23 mouse cellular contexts compared by ENCODE assay signal in the genomic region with DNA sequence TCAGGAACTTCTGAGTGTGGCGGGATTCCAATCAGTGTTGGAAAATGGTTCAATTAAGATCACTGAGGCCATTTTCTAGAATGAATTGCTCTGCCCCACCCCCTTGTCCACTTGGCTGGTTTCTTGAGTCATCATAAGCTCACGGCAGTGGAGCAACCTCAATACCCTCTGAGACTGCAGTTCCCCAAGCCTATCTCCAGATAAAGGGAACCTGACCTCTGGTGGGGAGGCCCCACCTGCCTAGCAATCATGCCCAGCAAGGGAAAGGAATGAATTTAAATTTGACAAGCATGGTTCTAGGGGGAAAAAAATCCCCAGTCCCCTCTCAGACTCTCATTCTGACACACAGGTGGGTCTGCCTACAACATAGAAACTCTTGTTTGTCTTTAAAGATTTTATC.
DNase-seq lines count a peak whose midpoint lies in the region; ATAC-seq and TF ChIP-seq lines count a peak whose summit lies in the region.
"Had no signal": no experiment of that assay in that cellular context is flagged by ENCODE, and none has a peak within 500 bp of the region (broad histone marks: within the 10 kb centered on the region; RNA-seq: fewer than 3 reads in every experiment).

No protein-coding gene starts in this region.

- dilution Hi-C loops in CH12.LX (cut with MboI; ENCODE audit: extremely low pct_ligation_motif_present, extremely low pct_unique_long_range_greater_than_20kb, low sequenced_read_pairs) = no loop called here

- peaks cover 16 to 73% of the 10 kb centered on the region in 2 experiments for H3K4me1 ChIP-seq in CH12.LX (ENCODE audit: control insufficient read depth in 1 of 2, insufficient read depth in 2 of 2)
- 0 out of 2 replicates have a peak, but pooled peaks cover 3% of the 10 kb centered on the region for H3K4me1 ChIP-seq in heart, embryonic 12.5 days (replicated peaks)
- H3K4me1 ChIP-seq: embryonic facial prominence, embryonic 15.5 days had no signal

- TF ChIP-seq RAD21 in CH12.LX (IDR thresholded peaks at IDR 0.05; ENCODE audit: low read depth, low read length) = peak; percentile 38

- H3K79me2 ChIP-seq in CH12.LX (replicated peaks; ENCODE audit: control insufficient read depth, extremely low read depth, insufficient read depth, poor library complexity, severe bottlenecking) = no peaks in the 10 kb centered on the region

- ATAC-seq in heart, embryonic 12.5 days (ENCODE audit: insufficient number of reproducible peaks, low FRiP score) = no peak
- ATAC-seq: CD4-positive, CD25-positive, alpha-beta regulatory T cell, adult 4 months; forebrain, embryonic 15.5 days had no signal

- H3K9ac ChIP-seq in CH12.LX (ENCODE audit: insufficient read depth, low read depth) = no peak overlapping the region
- H3K9ac ChIP-seq in heart, embryonic 12.5 days = no peak overlapping the region
- H3K9ac ChIP-seq: embryonic facial prominence, embryonic 15.5 days; forebrain, embryonic 15.5 days; hindbrain, embryonic 14.5 days had no signal

- WGBS in heart, embryonic 12.5 days = 75% methylated on average over 2 of the region's 2 CpGs

- DNase-seq in layer of hippocampus, adult 2 months (ENCODE audit: low spot score in 2 of 2) = no peak
- DNase-seq in layer of hippocampus, adult 11-12 months (ENCODE audit: low spot score) = no peak
- peak; percentile 95 for DNase-seq in CH12.LX (ENCODE audit: extremely low read depth)
- peak; percentile 23 for DNase-seq in Muller cell, postnatal 12 days (ENCODE audit: inconsistent ontology term)
- DNase-seq in left cerebral cortex, postnatal 4 days = no peak
- DNase-seq: adrenal gland, adult 8-10 months; adrenal gland, postnatal 36 days; B cell, adult 2 months; cerebellum, adult 11 months; cerebellum, adult 8-10 months; cerebellum, postnatal 14 days; embryo, embryonic 11 days; gastrocnemius, postnatal 14 days; heart, adult 2 months had no signal

- H3K27me3 ChIP-seq in CH12.LX (replicated peaks) = no peaks in the 10 kb centered on the region
- H3K27me3 ChIP-seq in heart, embryonic 12.5 days (replicated peaks) = no peaks in the 10 kb centered on the region
- H3K27me3 ChIP-seq: embryonic facial prominence, embryonic 15.5 days; forebrain, embryonic 15.5 days had no signal

- TF ChIP-seq EP300 in CH12.LX (IDR thresholded peaks at IDR 0.05; ENCODE audit: low read length) = peak; percentile 93

- H3K9me3 ChIP-seq in CH12.LX (replicated peaks; ENCODE audit: low read length) = no peaks in the 10 kb centered on the region
- H3K9me3 ChIP-seq in heart, embryonic 12.5 days (replicated peaks) = no peaks in the 10 kb centered on the region
- H3K9me3 ChIP-seq: embryonic facial prominence, embryonic 15.5 days; forebrain, embryonic 10.5 days; forebrain, embryonic 15.5 days; hindbrain, embryonic 10.5 days had no signal

- intact Hi-C loops in left cerebral cortex, postnatal 4 days (cut with DNase I) = loop anchor here (5.0 kb wide), 1 partner anchor 91 kb away; a partner anchor contains a TSS

- 0 out of 2 replicates have a peak, but pooled peaks have one; percentile 32 for TF ChIP-seq POLR2A in CH12.LX (IDR thresholded peaks at IDR 0.05; ENCODE audit: low read depth, low read length)

- no peak for TF ChIP-seq CTCF in layer of hippocampus, adult 2 months (conservative IDR thresholded peaks at IDR 0.05)
- TF ChIP-seq CTCF in CH12.LX (conservative IDR thresholded peaks at IDR 0.05 in 1 of 2, IDR thresholded peaks at IDR 0.05 in 1 of 2; ENCODE audit: low read depth in 2 of 2, low read length in 2 of 2) = peak in 1 of 2 experiments; percentile 22; a peak in 2 of 4 replicates

- peak overlapping the region; percentile 75 for H3K4me2 ChIP-seq in CH12.LX (ENCODE audit: insufficient read depth, low read depth, poor library complexity, severe bottlenecking)
- no peak overlapping the region for H3K4me2 ChIP-seq in heart, embryonic 12.5 days
- H3K4me2 ChIP-seq: embryonic facial prominence, embryonic 15.5 days; forebrain, embryonic 15.5 days; heart, embryonic 11.5 days; hindbrain, embryonic 14.5 days had no signal

- in situ Hi-C loops in CH12.LX (cut with MboI; ENCODE audit: low pct_ligation_motif_present, low pct_unique_long_range_greater_than_20kb, low sequenced_read_pairs) = loop anchor here (5.0 kb wide), 1 partner anchor 66 kb away; no protein-coding TSS in a partner anchor

- peak overlapping the region; percentile 61; the same call in 1 of the 2 replicates for H3K27ac ChIP-seq in layer of hippocampus, adult 2 months
- peak overlapping the region; percentile 55 for H3K27ac ChIP-seq in CH12.LX (ENCODE audit: insufficient read depth, low read depth)
- H3K27ac ChIP-seq in heart, embryonic 12.5 days (ENCODE audit: poor library complexity, severe bottlenecking) = no peak overlapping the region
- H3K27ac ChIP-seq: embryonic facial prominence, embryonic 15.5 days; forebrain, embryonic 10.5 days; forebrain, embryonic 15.5 days; heart, adult 2 months; hindbrain, embryonic 10.5 days; hindbrain, embryonic 14.5 days had no signal

- no peak overlapping the region for H3K4me3 ChIP-seq in layer of hippocampus, adult 2 months
- H3K4me3 ChIP-seq in CH12.LX (replicated peaks in 1 of 3; ENCODE audit: low read depth in 2 of 3, low read length in 2 of 3, poor library complexity in 1 of 3) = no peak overlapping the region
- H3K4me3 ChIP-seq in heart, embryonic 12.5 days = no peak overlapping the region
- H3K4me3 ChIP-seq: embryonic facial prominence, embryonic 15.5 days; erythroblast, embryonic 14.5 days; forebrain, embryonic 10.5 days; forebrain, embryonic 15.5 days; heart, adult 2 months; hindbrain, embryonic 10.5 days had no signal

- H3K36me3 ChIP-seq in CH12.LX (replicated peaks in 1 of 2; ENCODE audit: control insufficient read depth in 1 of 2, insufficient read depth in 1 of 2, low read length in 1 of 2) = no peaks in the 10 kb centered on the region
- H3K36me3 ChIP-seq in heart, embryonic 12.5 days = peaks cover 10% of the 10 kb centered on the region
- H3K36me3 ChIP-seq: forebrain, embryonic 10.5 days; hindbrain, embryonic 10.5 days had no signal

TF ChIP-seq in CH12.LX, 34 proteins besides CTCF, POLR2A, EP300 and RAD21:
- 0 out of 2 replicates have a peak, but pooled peaks have one; percentile 20 for TF ChIP-seq TBP (conservative IDR thresholded peaks at IDR 0.05; ENCODE audit: low read depth, low read length)
- TF ChIP-seq MAFK (IDR thresholded peaks at IDR 0.05; ENCODE audit: insufficient replicate concordance, low read length) = peak; percentile 72; the same call in 1 of the 2 replicates
- peak; percentile 89 for TF ChIP-seq TCF12 (IDR thresholded peaks at IDR 0.05; ENCODE audit: low read depth, low read length)
- peak; percentile 76 for TF ChIP-seq MAX (IDR thresholded peaks at IDR 0.05; ENCODE audit: low read length)
- TF ChIP-seq ZNF384 (IDR thresholded peaks at IDR 0.05; ENCODE audit: low read depth, low read length) = peak; percentile 77
- TF ChIP-seq E2F4 (IDR thresholded peaks at IDR 0.05; ENCODE audit: insufficient replicate concordance, low read depth, low read length) = no peak
- TF ChIP-seq SIN3A (IDR thresholded peaks at IDR 0.05; ENCODE audit: low read length) = peak; percentile 55; the same call in 1 of the 2 replicates
- TF ChIP-seq JUN (IDR thresholded peaks at IDR 0.05; ENCODE audit: insufficient read depth, low read depth, low read length) = peak; percentile 65; the same call in 1 of the 2 replicates
- peak; percentile 73 for TF ChIP-seq JUND (conservative IDR thresholded peaks at IDR 0.05; ENCODE audit: low read depth, low read length)
- no peak for TF ChIP-seq CHD1 (IDR thresholded peaks at IDR 0.05; ENCODE audit: low read depth, low read length)
- TF ChIP-seq KAT2A (IDR thresholded peaks at IDR 0.05; ENCODE audit: insufficient replicate concordance, low read length) = 0 out of 2 replicates have a peak, but pooled peaks have one; percentile 30
- TF ChIP-seq POLR2AphosphoS2 (IDR thresholded peaks at IDR 0.05; ENCODE audit: low read depth, low read length) = no peak
- TF ChIP-seq ETS1 (conservative IDR thresholded peaks at IDR 0.05; ENCODE audit: low read depth, low read length) = peak; percentile 82
- peak; percentile 93 for TF ChIP-seq MEF2A (IDR thresholded peaks at IDR 0.05; ENCODE audit: borderline replicate concordance, low read depth, low read length)
- peak; percentile 72; the same call in 1 of the 2 replicates for TF ChIP-seq MYC (IDR thresholded peaks at IDR 0.05; ENCODE audit: low read depth, low read length)
- TF ChIP-seq MAZ (IDR thresholded peaks at IDR 0.05; ENCODE audit: low read depth, low read length) = peak; percentile 82
- TF ChIP-seq IRF4 (IDR thresholded peaks at IDR 0.05; ENCODE audit: low read depth, low read length) = peak; percentile 94
- TF ChIP-seq ZMIZ1 (IDR thresholded peaks at IDR 0.05; ENCODE audit: low read depth, low read length) = peak; percentile 35; the same call in 1 of the 2 replicates
- TF ChIP-seq ZKSCAN1 (IDR thresholded peaks at IDR 0.05; ENCODE audit: borderline replicate concordance, low read depth, low read length) = no peak
- peak; percentile 26 for TF ChIP-seq SMC3 (IDR thresholded peaks at IDR 0.05; ENCODE audit: low read depth, low read length)
- 0 out of 2 replicates have a peak, but pooled peaks have one; percentile 34 for TF ChIP-seq MXI1 (IDR thresholded peaks at IDR 0.05; ENCODE audit: low read depth, low read length)
- no peak for TF ChIP-seq USF1 (IDR thresholded peaks at IDR 0.05; ENCODE audit: low read depth, low read length)
- no peak for TF ChIP-seq USF2 (conservative IDR thresholded peaks at IDR 0.05; ENCODE audit: low read depth, low read length)
- peak; percentile 77 for TF ChIP-seq BHLHE40 (IDR thresholded peaks at IDR 0.05; ENCODE audit: low read depth, low read length)
- TF ChIP-seq ZC3H11A (IDR thresholded peaks at IDR 0.05; ENCODE audit: low read depth, low read length) = no peak
- no peak for TF ChIP-seq PAX5 (IDR thresholded peaks at IDR 0.05; ENCODE audit: low read length)
- peak; percentile 43; the same call in 1 of the 2 replicates for TF ChIP-seq ELF1 (IDR thresholded peaks at IDR 0.05; ENCODE audit: low read depth, low read length)
- no peak for TF ChIP-seq UBTF (IDR thresholded peaks at IDR 0.05; ENCODE audit: low read depth, low read length)
- TF ChIP-seq RCOR1 (conservative IDR thresholded peaks at IDR 0.05; ENCODE audit: low read depth, low read length) = peak; percentile 68; the same call in 1 of the 2 replicates
- no peak for TF ChIP-seq GABPA (IDR thresholded peaks at IDR 0.05; ENCODE audit: insufficient replicate concordance, low read depth, low read length)
- no peak for TF ChIP-seq NELFE (IDR thresholded peaks at IDR 0.05; ENCODE audit: low read depth, low read length)
- no peak for TF ChIP-seq NRF1 (IDR thresholded peaks at IDR 0.05; ENCODE audit: low read depth, low read length)
- TF ChIP-seq HCFC1 (IDR thresholded peaks at IDR 0.05; ENCODE audit: low read depth, low read length) = peak; percentile 21; the same call in 1 of the 2 replicates
- TF ChIP-seq CHD2 (IDR thresholded peaks at IDR 0.05; ENCODE audit: low read length) = peak; percentile 88

Comparison
In these comparisons a context has a peak if more than half of its experiments do, and no peak if none do; other contexts are left out.
1. DNase-seq: peak in CH12.LX (single experiment) and Muller cell, postnatal 12 days (single experiment); none in layer of hippocampus, adult 2 months (0 of 2), layer of hippocampus, adult 11-12 months (single experiment) and left cerebral cortex, postnatal 4 days (single experiment).